Mouse (Mus musculus): ENCODE results near the gene B4galnt1. TPM values are rescaled to one million over a fixed set of nuclear protein-coding genes. Genes with fewer than 3 reads are reported as not detected.
A peak's percentile ranks its signal among the peaks of the same experiment; 100 is the strongest.

The B4galnt1 gene
- polyA plus RNA-seq, 1 experiment, result 196 TPM

DNA sequence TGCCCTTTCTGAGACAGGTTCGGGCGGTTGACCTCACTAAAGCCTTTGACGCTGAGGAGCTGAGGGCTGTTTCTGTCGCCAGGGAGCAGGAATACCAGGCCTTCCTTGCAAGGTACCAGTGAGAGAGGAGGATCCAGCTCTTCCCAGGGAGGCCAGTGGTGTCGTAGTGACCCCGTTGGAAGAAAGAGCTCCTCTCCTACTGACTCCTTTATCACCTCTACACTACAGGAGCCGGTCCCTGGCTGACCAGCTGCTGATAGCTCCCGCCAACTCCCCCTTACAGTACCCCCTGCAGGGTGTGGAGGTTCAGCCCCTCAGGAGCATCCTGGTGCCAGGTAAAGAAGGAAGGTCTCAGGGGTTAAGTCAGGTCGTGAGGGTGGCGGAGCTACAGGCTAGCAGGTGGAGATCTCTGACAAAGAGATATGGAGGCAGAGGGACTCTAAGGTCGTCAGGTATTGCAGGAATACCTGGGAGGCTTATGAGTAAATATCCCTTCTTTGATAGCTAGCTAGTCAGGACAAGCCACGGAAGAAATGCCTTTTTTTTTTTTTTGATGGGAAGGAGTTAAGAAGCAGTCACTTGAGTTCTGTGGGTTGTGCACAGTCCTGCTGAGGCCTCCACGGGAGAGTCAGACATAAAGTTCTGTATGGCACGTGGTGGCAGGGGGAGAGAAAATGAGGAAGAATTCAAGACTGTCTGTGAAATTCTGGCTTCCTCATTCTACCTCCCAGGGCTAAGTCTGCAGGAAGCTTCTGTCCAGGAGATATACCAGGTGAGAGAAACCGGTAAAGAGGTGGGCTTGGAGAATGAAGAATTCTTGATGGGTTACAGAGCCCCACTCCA lies 2.0 kb downstream of the B4galnt1 start:
- no peak for DNase-seq
- no peaks in the 10 kb centered on the region for H3K27me3 ChIP-seq (ENCODE audit: control insufficient read depth, insufficient read depth, low read length)
- peaks cover 32% of the 10 kb centered on the region for H3K4me1 ChIP-seq (replicated peaks; ENCODE audit: control insufficient read depth, insufficient read depth, low read length)

DNA sequence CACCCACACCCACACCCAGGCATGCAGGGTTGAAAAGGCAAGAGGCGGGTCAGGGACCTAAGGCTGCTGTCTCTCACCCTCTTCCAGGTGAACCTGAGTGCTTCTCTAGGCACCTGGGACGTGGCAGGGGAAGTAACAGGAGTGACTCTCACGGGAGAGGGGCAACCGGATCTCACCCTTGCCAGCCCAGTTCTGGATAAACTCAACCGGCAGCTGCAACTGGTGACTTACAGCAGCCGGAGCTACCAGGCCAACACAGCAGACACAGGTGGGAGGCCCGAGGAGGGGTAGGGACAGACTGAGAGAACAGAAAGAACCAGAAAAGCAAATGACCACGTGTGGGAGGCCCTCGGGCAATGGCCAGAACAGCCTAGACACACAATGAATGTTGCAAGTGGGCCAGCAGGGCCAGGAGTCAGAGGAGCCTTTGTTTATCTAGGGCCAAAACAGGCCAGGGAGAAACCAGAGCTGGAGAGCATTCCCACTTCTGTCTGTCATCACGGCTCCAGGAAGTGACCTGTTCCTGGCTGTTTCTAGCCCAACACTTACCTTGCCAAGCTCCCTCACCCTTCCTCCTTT lies 2.7 kb downstream of the B4galnt1 start:
- 71% methylated on average over 10 of the region's 10 CpGs for WGBS
- H3K4me1 ChIP-seq (replicated peaks; ENCODE audit: control insufficient read depth, insufficient read depth, low read length), result peaks cover 32% of the 10 kb centered on the region

More for the DNA sequence above, 2.0 kb downstream of the B4galnt1 start:
- Histone ChIP-seq H3K36me3 (ENCODE audit: control insufficient read depth, insufficient read depth, low read length) (peaks cover 11% of the 10 kb centered on the region; the same call in 1 of the 2 replicates), H3K4me3 (ENCODE audit: control insufficient read depth, insufficient read depth, low read length) (peak overlapping the region; percentile 82), H3K27ac (ENCODE audit: control insufficient read depth, insufficient read depth, low read length) (peak overlapping the region; percentile 59)
- TF ChIP-seq CTCF (IDR thresholded peaks at IDR 0.05; ENCODE audit: borderline replicate concordance, control insufficient read depth, extremely low read depth, insufficient read depth, low read length, poor library complexity) (no peak), POLR2A (IDR thresholded peaks at IDR 0.05; ENCODE audit: control insufficient read depth, extremely low read depth, insufficient read depth, low read length, poor library complexity) (no peak)
- WGBS, result 33% methylated on average over 15 of the region's 15 CpGs

DNA sequence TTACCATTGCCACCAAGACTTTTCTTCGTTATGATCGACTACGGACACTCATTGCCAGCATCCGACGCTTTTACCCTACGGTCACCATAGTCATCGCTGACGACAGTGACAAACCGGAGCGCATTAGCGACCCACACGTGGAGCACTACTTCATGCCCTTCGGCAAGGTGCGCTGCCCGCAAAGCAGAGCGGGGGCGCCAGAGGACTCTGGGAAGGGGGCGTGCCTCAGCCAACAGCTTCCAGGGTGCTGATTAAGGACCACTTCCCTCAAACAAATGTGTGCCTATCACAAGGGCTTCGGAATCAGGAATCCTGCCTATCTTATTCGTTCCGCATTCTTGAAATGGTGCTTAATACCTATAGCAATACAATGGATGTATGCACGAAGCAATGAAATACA lies 5.0 kb downstream of the B4galnt1 start:
- H3K27me3 ChIP-seq (ENCODE audit: control insufficient read depth, insufficient read depth, low read length), result no peaks in the 10 kb centered on the region
- no peak overlapping the region for H3K27ac ChIP-seq (ENCODE audit: control insufficient read depth, insufficient read depth, low read length)
- peaks cover 16% of the 10 kb centered on the region for H3K4me1 ChIP-seq (replicated peaks; ENCODE audit: control insufficient read depth, insufficient read depth, low read length)
- no peak for TF ChIP-seq POLR2A (IDR thresholded peaks at IDR 0.05; ENCODE audit: control insufficient read depth, extremely low read depth, insufficient read depth, low read length, poor library complexity)
- no peak for TF ChIP-seq CTCF (IDR thresholded peaks at IDR 0.05; ENCODE audit: borderline replicate concordance, control insufficient read depth, extremely low read depth, insufficient read depth, low read length, poor library complexity)
- peaks cover 15% of the 10 kb centered on the region; the same call in 1 of the 2 replicates for H3K36me3 ChIP-seq (ENCODE audit: control insufficient read depth, insufficient read depth, low read length)
- H3K4me3 ChIP-seq (ENCODE audit: control insufficient read depth, insufficient read depth, low read length), result no peak overlapping the region
- no peak for DNase-seq
- WGBS, result 92% methylated on average over 22 of the region's 22 CpGs

More for the DNA sequence above, 2.7 kb downstream of the B4galnt1 start:
- Histone ChIP-seq H3K4me3 (ENCODE audit: control insufficient read depth, insufficient read depth, low read length) (peak overlapping the region; percentile 20), H3K27me3 (ENCODE audit: control insufficient read depth, insufficient read depth, low read length) (no peaks in the 10 kb centered on the region), H3K27ac (ENCODE audit: control insufficient read depth, insufficient read depth, low read length) (no peak overlapping the region), H3K36me3 (ENCODE audit: control insufficient read depth, insufficient read depth, low read length) (peaks cover 15% of the 10 kb centered on the region; the same call in 1 of the 2 replicates)
- no peak for TF ChIP-seq POLR2A (IDR thresholded peaks at IDR 0.05; ENCODE audit: control insufficient read depth, extremely low read depth, insufficient read depth, low read length, poor library complexity)
- DNase-seq, result no peak

DNA sequence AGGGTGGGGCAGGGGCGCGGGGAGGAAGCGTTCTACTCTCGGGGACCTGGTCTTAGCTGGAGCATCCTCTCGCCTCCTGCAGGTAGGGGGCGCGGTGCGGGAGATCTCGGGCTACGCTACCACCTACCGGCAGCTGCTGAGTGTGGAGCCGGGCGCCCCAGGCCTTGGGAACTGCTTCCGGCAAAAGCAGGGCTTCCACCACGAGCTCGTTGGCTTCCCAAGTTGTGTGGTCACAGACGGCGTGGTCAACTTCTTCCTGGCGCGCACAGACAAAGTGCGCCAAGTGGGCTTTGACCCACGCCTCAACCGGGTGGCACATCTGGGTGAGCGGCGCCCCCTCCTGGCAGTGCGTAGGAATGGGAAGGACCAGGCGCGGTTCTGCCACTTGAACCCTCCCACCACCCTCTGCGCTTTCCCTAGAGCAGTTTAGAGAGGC lies 5.8 kb downstream of the B4galnt1 start:
- DNase-seq, result peak; percentile 86
- Histone ChIP-seq H3K4me1 (replicated peaks; ENCODE audit: control insufficient read depth, insufficient read depth, low read length) (peaks cover 16% of the 10 kb centered on the region), H3K36me3 (ENCODE audit: control insufficient read depth, insufficient read depth, low read length) (peaks cover 15% of the 10 kb centered on the region; the same call in 1 of the 2 replicates), H3K27me3 (ENCODE audit: control insufficient read depth, insufficient read depth, low read length) (no peaks in the 10 kb centered on the region), H3K27ac (ENCODE audit: control insufficient read depth, insufficient read depth, low read length) (no peak overlapping the region), H3K4me3 (ENCODE audit: control insufficient read depth, insufficient read depth, low read length) (peak overlapping the region; percentile 41)
- peak; percentile 100 for TF ChIP-seq CTCF (IDR thresholded peaks at IDR 0.05; ENCODE audit: borderline replicate concordance, control insufficient read depth, extremely low read depth, insufficient read depth, low read length, poor library complexity)
- TF ChIP-seq POLR2A (IDR thresholded peaks at IDR 0.05; ENCODE audit: control insufficient read depth, extremely low read depth, insufficient read depth, low read length, poor library complexity), result no peak
- WGBS, result 8% methylated on average over 29 of the region's 29 CpGs

DNA sequence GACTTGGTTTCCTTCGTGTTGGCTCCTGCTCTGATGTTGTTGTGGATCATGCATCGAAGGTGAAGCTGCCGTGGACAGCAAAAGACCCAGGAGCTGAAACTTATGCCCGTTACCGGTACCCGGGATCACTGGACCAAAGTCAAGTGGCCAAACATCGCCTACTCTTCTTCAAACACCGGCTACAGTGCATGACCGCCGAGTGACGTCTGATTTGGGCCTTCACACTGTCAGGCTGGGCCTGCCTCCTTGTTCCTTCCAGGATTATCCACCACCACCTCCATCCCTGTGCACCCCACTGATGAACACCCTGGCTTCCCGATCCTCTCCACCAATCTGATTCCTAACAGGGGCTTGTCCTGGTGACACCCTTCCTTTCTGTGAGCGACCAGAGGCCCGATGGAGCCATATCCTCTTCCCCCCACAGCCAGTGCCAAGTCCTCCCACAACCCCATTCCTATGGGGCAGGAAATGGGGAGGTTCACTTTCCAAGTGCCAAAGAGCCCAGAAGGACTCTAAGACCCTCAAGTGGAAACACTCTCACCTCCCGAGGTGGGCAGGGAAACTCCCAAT lies 6.7 kb downstream of the B4galnt1 start:
- Histone ChIP-seq H3K4me3 (ENCODE audit: control insufficient read depth, insufficient read depth, low read length) (no peak overlapping the region), H3K27ac (ENCODE audit: control insufficient read depth, insufficient read depth, low read length) (no peak overlapping the region), H3K36me3 (ENCODE audit: control insufficient read depth, insufficient read depth, low read length) (peaks cover 15% of the 10 kb centered on the region; the same call in 1 of the 2 replicates), H3K27me3 (ENCODE audit: control insufficient read depth, insufficient read depth, low read length) (no peaks in the 10 kb centered on the region; the same call in 1 of the 2 replicates), H3K4me1 (replicated peaks; ENCODE audit: control insufficient read depth, insufficient read depth, low read length) (peaks cover 15% of the 10 kb centered on the region)
- TF ChIP-seq POLR2A (IDR thresholded peaks at IDR 0.05; ENCODE audit: control insufficient read depth, extremely low read depth, insufficient read depth, low read length, poor library complexity), result no peak
- WGBS, result 95% methylated on average over 15 of the region's 15 CpGs
- DNase-seq, result no peak

DNA sequence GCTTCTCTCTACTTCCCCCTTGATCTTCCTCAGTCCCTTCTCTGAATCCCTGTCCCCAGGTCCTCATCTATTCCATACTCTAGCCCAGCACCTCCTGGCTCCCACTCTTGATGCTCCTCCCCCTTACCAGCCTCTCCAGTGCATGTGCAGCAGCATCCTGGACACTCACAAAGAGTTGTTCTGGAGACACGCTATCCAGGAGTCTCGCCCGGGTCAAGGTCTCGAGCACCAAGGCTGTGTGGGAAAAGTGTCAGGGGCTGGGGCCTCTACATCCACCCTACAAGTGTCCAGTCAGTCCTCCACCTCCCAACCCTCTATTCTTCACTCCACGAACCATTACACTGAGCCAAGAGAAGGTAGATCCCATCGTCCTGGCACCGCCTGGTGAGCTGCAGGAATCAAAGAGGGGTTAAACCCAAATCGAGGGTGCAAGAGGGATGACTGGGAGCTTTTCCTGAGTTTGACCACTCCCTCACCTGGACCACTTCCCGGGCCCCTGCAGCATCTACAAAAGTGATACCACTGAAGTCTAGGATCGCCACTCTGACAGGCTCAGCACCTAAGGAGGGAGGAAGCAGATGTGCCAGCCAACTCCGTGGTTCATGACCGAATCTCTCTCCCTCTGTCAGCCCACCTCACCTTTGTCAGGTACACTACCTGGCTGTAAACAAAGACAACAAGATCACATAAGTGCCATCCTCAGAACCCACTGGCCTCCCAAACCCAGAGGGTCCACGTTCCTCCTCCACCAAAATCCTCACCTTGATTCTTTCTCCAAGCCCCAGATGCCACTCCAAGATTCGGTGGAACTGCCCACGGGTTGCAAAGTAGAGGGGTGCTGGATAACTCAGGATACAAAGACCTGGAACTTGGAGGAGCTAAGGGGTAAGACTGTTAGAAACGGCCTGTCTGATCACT lies 8.4 kb downstream of the B4galnt1 start:
- Histone ChIP-seq H3K27ac (ENCODE audit: control insufficient read depth, insufficient read depth, low read length) (no peak overlapping the region), H3K36me3 (ENCODE audit: control insufficient read depth, insufficient read depth, low read length) (peaks cover 15% of the 10 kb centered on the region; the same call in 1 of the 2 replicates), H3K27me3 (ENCODE audit: control insufficient read depth, insufficient read depth, low read length) (peaks cover 7% of the 10 kb centered on the region; the same call in 1 of the 2 replicates), H3K4me1 (replicated peaks; ENCODE audit: control insufficient read depth, insufficient read depth, low read length) (peaks cover 23% of the 10 kb centered on the region), H3K4me3 (ENCODE audit: control insufficient read depth, insufficient read depth, low read length) (no peak overlapping the region)
- no peak for DNase-seq
- 86% methylated on average over 16 of the region's 16 CpGs for WGBS
- TF ChIP-seq POLR2A (IDR thresholded peaks at IDR 0.05; ENCODE audit: control insufficient read depth, extremely low read depth, insufficient read depth, low read length, poor library complexity) (no peak), CTCF (IDR thresholded peaks at IDR 0.05; ENCODE audit: borderline replicate concordance, control insufficient read depth, extremely low read depth, insufficient read depth, low read length, poor library complexity) (no peak)

Data from thymus, adult 2 months (tissue).